Mouse (Mus musculus) gastrocnemius, postnatal 10 days (tissue): ENCODE measurements around the gene Stk40. TPM values are rescaled to one million over a fixed set of nuclear protein-coding genes. Genes with fewer than 3 reads are reported as not detected.

Experiments
- DNase-seq: peaks from one replicate; pipeline ENCODE4 v3.0.0; 2021; ENCODE audit warnings: mixed read lengths
- total RNA-seq, 2 experiments: library from RNA; stranded (reverse); gene quantifications; 2 replicates each; pipeline ENCODE4 v1.2.3; 2021

Gene Stk40
- total RNA-seq, 2 experiments from 2014 or later, result 28.8 to 39.5 TPM

DNA sequence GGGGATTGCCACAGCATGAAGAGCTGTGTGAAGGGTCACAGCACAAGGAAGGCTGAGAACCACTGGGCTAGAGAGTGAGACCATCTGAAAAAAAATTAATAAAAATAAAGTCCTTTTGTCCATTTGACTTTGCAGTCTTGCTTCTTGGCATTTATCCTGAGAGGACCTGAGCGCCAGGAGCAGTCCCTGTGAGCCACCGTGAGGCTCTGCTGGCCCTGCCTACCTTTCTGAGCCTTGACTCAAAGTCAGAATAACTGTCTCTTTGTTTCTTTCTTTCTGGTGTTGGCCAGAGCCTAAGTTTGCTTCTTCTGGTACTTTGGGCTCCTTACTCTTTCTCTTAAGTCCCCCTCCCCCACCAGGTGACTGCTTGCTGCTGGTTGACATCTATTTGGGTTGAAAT is 16.7 kb downstream of the Stk40 start:
- no peak for DNase-seq

GRCm38 (mm10) chr4:126123309-126124040 is 19.7 kb downstream of the Stk40 start:
- no peak for DNase-seq

GRCm38 (mm10) chr4:126130502-126130901 is 26.7 kb downstream of the Stk40 start:
- no peak for DNase-seq

DNA sequence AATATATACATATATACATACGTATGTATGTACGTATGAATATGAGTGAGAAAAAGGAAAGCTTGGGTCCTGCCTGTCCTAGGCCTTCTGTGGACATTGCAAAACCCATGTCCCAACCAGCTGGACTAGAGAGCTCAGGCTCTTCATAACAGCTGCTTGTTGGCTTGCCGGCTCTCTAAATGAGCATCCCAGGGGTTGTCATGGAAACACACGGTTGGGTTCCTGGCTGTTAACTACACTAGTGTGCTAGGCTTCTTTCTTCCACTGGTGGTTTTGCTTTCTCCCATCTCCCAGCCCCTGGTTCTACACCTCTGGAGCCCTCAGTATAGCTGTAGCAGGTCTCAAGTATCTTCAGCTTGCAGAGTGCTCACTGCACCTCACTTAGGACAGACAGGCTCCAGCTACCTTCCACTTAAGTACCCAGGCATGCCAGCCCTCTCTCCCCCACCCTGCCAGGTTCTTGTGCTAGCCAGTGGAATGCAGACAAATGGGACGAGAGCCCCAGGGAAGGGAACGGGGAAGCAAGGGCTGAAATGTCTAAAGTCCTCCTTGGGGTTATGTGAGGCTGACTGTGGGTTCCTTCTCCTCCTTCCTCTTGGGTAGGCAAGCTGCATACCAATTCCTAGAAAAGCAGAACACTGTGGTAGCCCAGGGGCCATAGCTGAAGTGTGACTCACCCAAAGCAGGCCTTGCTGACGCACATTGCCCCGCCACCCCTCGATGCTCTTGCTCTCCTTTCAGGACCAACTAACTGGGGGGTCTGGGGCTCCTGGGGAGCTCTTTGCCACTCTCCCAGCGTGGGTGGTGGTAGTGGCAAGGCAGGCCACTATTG is 27.7 kb downstream of the Stk40 start:
- DNase-seq, result no peak

DNA sequence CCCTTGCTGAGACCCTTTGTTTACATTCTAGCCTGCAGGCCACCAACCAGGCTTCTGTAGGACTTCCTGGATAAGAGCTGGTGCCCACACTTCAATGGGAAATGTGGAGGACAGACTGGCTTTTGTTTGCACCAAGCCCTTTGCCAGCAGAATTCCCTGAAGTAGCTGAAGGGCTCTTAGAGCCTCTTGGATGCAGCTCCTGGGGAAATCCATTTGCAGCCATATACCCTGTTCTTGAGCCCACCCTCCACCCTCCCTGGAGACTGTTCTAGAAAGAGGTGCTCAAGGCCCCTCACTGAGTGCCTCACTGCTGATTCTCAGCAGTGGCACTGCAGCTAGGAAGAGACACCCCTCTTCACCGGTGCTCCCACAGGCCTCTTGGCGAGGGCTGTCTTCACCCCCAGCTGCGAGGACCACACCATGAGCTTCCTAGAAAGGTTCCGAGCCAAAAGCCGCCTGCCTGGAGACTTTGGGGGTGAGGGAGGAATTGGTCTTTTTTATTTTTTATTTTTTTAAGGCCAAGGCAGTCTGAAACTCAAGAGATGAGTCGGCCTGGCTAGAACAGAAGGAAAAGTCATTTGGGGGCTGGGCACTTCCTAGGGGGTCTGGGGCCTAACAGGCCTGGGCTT is 29.0 kb downstream of the Stk40 start:
- no peak for DNase-seq

DNA sequence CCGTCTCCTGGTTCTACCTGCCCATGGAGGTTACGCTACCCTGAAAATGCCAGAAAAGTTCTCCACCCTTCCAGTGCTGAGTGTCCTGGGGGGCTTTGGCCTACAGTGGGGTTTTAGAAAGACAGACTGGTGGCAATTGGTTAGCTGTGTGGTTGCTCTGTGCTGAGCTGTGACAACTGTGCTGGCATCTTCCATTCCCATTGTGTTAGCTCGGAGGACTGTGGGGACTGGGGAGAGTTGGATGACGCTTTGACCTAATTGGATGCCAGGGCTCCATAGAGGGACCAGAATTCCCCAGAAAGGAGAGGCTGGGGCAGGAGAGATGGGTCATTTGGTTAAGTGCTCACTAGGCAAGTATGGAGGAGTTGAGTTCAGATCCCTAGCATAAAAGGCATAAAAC is 30.5 kb downstream of the Stk40 start:
- no peak for DNase-seq

DNA sequence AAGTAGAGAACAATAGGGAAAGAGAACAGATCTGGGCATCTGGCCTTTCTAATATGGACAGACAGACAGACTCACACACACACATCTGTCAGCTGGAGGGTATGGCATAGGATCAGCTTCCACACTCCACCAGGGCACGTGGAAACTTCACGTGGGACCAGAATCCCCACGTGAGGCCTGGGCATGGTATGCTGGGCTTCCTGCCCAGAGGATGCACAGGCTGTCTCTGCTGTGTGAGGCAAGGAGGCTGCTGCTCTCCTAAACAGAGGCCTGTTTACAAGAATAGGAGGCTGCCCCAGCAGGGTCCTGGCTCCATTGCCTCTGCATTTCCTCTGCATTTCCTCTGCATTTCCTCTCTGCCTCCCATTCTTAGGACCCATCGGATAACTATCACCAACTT is 30.9 kb downstream of the Stk40 start:
- DNase-seq, result no peak

GRCm38 (mm10) chr4:126137773-126138172 is 34.0 kb downstream of the Stk40 start:
- DNase-seq, result no peak

- DNase-seq, result no peak
These were observed 37.3 kb downstream of the Stk40 start for GRCm38 (mm10) chr4:126141021-126141420.

DNA sequence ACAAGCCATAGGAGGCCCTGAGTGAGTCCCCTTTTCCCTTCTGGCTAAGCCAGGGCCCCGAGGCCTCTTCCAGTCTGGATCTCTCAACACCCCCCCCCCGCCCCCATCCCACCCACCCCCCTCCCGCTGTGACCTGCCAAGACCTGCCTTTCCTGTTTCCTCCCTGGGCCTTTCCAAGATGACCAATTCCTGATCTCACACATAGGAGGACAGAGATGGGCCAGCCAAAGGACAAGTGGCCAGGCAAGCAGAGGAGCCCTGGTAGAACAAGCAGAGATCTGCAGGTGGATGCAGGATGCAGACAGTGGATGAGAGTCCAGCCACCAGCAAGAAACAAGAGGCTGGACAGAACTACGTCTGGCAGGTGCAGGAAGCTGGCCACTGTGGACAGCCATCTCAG is 41.6 kb downstream of the Stk40 start:
- no peak for DNase-seq

DNA sequence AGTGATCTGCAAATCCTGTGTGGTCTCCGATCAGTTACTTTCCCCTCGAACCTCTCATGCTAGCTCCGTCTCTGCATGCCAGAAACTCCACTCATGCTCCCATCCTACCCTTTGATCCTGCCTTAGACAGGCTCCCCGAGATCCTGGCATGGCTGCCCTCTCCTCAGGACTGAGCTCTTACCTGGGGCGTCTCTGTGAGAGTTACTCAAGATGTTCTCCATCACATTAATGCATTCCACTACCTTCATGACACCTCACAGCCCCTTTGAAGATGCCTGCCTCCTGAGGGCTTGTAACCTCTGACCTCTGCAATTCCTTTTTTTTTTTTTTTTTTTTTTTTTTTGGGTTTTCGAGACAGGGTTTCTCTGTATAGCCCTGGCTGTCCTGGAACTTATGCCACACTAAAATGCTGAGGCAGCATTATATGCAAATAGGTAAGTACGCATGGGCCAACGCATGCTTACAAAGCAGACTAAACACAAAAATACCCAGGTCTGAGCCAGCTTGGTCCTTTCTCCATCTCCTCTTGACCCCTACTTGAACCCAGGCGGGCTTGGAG is 43.3 kb downstream of the Stk40 start:
- DNase-seq, result no peak

- peak; percentile 77 for DNase-seq
These were observed 43.9 kb downstream of the Stk40 start, which contains the start of gene Eva1b for GRCm38 (mm10) chr4:126147533-126148160. TSS of gene Eva1b (plus strand) at chr4:126147744.

DNA sequence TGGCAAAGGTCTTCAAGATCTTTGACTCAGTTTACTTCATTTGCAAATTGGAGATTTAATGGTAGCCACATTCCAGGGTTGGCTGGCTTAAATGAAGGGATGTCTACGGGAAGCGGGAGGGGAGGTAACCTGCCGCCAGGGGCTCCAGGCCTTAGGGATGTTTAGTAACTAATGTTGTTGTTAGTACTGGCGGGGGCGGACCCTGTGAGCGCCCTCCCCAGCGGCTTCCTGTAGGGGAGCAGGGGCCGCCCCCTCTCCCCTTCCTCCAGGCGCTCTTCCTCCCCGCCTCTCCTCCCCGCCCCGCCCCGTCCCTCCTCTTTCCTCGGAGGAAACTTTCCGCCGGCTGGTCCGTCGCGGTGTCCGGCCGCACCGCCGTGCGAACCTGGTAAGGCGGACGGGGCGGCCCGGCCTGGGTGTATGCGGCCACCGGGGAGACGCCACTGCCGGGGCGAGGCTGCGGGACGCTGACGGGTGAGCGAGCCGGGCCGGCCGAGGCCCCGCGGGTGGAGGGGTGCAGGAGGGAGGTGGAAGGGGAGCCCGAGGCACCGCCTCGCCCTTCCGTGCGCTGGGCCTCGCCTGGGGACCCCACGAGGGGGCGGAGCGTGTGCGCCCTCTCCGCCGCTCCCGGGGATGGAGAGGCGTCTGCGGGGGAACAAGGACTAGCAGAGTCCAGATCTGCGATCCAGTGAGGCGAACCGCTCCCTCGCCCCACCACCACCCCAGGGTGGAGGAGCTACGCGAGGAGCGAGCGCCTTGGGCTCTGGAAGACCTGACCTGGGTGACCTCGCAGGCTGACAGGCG is 44.6 kb downstream of the Stk40 start:
- DNase-seq, result peak; percentile 67

- no peak for DNase-seq
These were observed 45.4 kb downstream of the Stk40 start for GRCm38 (mm10) chr4:126149041-126149676.

- DNase-seq, result no peak
These were observed 46.0 kb downstream of the Stk40 start for GRCm38 (mm10) chr4:126149798-126150197.

GRCm38 (mm10) chr4:126150297-126150948 is 46.7 kb downstream of the Stk40 start:
- peak; percentile 69 for DNase-seq

- no peak for DNase-seq
These were observed 47.2 kb downstream of the Stk40 start for GRCm38 (mm10) chr4:126150949-126151320.

DNA sequence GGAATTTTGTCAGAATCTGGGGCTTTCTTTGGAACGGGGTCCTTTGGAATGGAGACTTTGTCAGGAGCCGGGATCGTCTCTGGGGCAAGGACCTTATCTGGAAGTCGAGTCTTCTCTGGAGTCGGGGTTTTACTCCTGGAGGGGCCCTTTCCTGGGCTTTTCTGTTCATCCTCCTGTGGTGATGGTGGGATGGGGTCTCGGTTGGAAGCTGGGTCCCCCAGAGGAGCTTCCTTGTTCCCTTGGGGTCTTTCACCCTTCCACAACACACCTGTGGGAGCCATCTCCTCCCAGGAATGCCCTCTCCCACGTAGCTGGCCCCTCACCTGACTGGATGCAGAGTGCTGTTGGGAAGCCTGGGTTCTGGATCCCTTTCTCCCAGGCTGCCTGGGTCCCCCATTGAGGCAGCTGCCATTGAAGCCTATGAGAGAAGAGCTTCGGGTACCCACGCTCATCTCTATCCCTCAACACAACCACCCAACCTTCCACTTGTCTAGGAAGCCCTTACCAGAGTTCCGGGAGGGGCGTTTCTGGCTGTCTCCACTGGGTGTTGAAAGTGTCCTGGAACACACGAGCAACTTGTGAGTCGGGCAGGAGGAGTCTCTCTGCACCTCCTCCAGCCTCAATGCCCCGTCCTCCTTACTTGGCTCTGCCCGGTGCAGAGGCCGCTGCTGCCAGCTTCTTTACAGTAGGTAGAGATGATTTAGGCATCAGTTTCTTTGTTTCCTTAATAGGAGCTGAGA is 48.1 kb downstream of the Stk40 start:
- DNase-seq, result no peak

DNA sequence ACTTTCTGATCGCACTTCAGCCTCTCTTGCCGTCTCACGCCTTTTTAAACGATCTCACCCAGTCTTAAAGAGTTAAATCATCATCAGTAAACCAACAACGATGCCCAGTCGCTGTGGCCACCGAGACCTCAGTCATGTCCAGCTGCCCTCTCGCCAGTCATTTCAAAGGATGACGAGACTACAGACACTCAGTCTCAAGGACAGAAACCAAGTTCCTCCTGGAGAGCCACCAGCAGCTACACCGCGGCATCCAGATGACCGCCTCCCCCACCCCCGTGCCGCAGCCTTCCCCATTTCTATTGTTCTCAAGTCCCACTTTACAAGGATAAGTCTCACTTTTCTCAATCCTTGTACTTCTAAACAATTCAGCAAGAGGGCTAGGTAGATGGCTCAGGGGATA is 49.1 kb downstream of the Stk40 start:
- DNase-seq, result no peak

GRCm38 (mm10) chr4:126155183-126155582 is 51.4 kb downstream of the Stk40 start:
- DNase-seq, result no peak
